Mouse (Mus musculus) kidney, adult 10 weeks (tissue): Measurements from ENCODE around the gene Bicd2. TPM values are rescaled to one million over a fixed set of nuclear protein-coding genes. Genes with fewer than 3 reads are reported as not detected.

Experiments
- polyA plus RNA-seq: library from polyadenylated mRNA; stranded (reverse); fragments of 350-450 nt; fragmentation: Illumina TruSeq; extraction: RNeasy Lipid Tissue Mini Kit (QIAGEN cat#74804); gene quantifications from one replicate; pipeline ENCODE4 v1.2.3, GENCODE M21; 2014; ENCODE audit warnings: low read depth, low replicate concordance

Bicd2 gene
- polyA plus RNA-seq = 17.2 TPM

DNA sequence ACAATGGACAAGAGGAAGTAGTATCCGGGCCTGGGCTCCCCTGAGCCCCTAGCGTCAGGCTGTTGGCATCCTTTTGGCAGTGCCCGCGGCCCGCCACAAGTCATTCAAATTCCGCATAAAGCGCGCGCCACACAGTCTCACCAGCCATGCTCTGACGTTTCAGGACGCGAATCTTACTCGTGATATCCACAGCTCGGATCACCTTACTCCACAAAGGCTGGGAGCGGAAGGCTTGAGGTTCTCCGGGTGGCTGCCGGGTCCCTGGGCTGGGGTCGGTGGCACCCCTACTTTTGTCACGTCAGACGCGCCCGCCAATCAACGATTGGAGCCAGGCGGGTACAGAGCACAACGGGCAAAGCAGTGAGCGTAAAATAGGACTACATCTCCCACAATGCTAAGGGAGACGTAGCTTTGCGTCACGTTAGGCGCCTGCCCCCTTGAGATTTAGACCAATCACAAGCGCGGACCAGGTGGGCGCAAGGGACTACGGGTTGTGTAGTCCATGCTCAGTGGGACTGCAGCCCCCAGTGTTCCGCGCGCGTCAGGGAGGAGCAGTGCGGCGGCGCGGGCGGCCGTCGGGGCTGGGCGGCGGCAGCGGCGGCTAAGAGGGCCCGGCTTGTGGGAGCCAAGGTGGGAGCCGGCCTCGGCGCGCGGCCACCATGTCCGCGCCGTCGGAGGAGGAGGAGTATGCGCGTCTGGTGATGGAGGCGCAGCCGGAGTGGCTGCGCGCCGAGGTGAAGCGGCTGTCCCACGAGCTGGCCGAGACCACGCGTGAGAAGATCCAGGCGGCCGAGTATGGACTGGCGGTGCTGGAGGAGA is at the start of gene Bicd2:
Gene Bicd2 (plus strand): TSS at position 574 of the 819 bp plus-strand sequence.

DNA sequence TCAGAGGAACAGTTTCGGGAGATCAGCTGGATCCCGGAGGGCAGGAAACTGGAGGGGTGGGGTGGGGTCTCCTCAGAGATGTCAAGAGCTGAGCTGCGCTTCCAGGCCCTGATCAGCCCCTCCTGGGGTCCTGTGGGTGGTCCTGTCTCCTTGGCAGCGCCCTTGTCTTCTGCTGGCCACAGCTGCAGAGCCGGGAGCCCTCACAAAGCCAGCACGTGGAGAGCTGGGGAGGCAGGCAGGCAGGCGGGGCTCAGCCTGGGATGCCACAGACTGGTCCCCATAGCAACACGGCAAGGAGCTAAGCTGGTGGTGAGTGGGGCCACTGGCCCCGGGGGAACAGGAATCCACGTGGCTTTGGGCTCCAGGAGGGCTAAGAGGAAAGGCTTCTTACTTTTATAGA is 21.3 kb upstream of the Bicd2 start, which contains the start of gene Fgd3:
Gene Fgd3 (minus strand): TSS at position 272 of the 400 bp plus-strand sequence.

DNA sequence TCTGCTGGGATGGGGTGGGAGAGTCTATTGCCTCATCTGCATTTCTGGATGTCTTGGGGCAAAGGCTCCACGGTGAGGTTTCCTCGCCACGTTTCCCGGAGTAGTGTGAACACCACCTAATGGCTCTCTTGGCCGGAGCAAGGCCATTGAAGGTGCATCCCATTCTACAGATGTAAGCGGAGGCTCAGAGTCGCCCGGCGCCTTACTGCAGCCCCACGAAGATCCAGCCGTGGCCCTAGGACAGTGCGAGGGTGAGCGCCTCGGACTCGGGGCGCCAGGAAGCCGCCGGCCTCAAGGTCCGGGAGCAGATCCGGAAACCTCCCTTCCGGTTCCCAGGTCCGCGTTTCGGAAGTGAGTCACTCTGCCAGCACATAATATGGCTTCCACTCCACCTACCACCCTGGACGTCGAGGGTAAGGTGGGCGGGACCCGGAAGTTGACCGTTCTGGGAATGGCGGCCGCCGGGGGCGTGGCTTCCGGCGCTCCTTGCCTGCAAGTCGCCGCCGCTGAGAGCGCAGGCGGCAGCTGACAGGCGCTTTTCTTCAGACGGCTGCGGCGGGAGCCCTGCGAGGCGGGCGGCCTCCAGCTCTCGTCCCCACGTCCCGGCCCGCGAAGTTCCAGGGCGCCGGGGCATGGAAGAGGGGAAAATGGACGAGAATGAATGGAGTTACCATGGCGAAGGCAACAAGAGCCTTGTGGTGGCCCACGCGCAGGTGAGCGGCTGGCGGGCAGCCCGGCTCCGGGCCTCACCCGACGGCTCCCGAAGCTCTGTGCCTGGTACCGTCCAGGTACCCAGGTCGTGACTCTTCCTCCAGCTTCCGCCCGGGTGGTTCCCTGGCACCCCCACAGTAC is 79.6 kb downstream of the Bicd2 start, which contains the start of gene Ippk:
Gene Ippk (plus strand): TSS at position 496 of the 852 bp plus-strand sequence.

Other genes with a start within 250 kb of the Bicd2 start
- not detected for gene Wnk2, start 193.6 kb upstream of the Bicd2 start, polyA plus RNA-seq
- gene Ninj1, start 154.1 kb upstream of the Bicd2 start, polyA plus RNA-seq = 0.44 TPM
- gene Card19, start 125.5 kb upstream of the Bicd2 start, polyA plus RNA-seq = not detected
- gene Susd3, start 92.9 kb upstream of the Bicd2 start, polyA plus RNA-seq = 3.5 TPM
- gene Fgd3, start 21.3 kb upstream of the Bicd2 start, polyA plus RNA-seq = 1.1 TPM
- 8.3 TPM for gene Ippk, start 79.7 kb downstream of the Bicd2 start, polyA plus RNA-seq
- gene Tes3-ps, start 151.7 kb downstream of the Bicd2 start, polyA plus RNA-seq = 0.69 TPM
- 15.8 TPM for gene Ecm2, start 163.2 kb downstream of the Bicd2 start, polyA plus RNA-seq
- 20.7 TPM for gene Aspn, start 202.9 kb downstream of the Bicd2 start, polyA plus RNA-seq
- gene Omd, start 240.9 kb downstream of the Bicd2 start, polyA plus RNA-seq = 17.9 TPM